Mouse (Mus musculus) kidney, postnatal 36 days (tissue): Measurements from ENCODE around the gene Tamm41.

Experiments
- DNase-seq, 2 experiments: peaks; one replicate each; pipeline ENCODE4 v3.0.0; 2021 to 2022; ENCODE audit warnings: mixed read lengths in 2 of 2

The Tamm41 gene

DNA sequence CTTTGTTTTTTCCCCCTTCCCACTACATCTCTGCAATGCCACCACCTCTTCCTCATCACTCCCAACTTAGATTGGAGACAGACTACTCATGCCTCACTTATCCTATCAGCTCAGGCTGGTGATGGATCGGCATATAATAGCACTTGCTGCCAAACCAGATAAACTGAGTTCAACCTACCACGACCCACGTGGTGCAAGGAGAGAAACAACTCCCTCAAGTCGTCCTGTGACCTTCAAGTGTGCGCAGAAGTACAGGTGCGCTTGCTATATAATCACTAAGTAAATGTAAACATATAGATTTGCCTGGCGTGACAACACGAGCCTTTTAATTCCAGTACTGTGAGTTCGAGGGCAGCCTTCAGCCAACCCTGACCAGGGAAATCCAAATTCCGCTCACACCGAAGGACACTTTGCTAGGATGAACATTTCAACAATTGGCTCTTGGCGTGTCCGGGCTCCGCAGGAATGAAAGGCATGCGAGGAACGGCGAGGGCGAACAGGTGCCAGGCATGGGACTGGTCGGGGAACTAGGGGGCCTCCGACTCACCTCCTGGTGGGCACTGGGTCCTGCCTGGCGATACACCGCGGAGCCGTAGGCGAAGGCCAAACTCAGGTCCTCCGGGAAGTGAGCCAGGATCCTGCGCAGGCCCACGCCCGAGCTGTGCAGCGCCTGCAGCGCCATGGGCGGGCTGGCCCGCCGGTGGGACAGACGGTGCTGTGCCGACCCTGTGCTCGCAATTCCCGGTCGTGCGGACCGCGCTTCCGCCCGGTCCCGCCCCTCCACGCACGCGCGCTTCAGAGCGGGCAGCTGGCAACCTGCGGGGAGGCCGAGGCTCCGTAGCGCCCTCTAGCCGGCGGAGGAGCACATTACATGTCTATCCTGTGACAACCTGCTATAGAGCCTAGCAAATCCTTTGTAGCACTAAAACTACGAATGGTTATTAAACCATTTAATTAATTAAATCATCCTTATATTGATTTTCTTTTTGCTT is at the start of gene Tamm41:
Tamm41 (minus strand) TSS at position 774 of the 992 bp plus-strand sequence.
- DNase-seq: peak; percentile 85 to 95

DNA sequence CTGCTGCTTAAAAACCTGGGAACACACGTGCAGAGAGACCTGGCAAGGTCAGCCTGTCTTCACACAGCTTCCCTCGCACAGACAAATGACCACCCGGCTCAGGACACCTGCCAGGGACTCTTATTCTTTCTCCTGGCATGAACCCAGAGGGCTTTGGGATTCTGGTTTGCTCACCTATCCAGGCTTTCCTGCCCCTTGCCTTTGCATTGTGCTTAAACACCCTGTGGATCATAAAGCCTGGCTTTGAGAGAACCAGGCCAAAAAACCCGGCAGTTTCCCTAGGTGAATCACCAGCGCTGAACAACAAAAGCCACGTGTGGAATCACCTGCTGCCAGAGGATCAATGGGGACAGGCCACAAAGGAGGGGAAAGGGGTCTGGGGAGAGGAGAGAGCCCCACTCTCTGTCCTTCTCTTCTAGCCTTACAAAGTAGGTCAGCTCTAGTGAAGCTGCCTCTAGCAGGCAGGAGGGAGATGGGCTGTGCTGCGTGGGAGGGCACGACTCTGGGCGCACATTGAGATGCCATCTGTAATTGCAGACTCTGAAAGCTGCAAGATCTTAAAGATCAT is 47.7 kb upstream of the Tamm41 start:
- DNase-seq: no peak

DNA sequence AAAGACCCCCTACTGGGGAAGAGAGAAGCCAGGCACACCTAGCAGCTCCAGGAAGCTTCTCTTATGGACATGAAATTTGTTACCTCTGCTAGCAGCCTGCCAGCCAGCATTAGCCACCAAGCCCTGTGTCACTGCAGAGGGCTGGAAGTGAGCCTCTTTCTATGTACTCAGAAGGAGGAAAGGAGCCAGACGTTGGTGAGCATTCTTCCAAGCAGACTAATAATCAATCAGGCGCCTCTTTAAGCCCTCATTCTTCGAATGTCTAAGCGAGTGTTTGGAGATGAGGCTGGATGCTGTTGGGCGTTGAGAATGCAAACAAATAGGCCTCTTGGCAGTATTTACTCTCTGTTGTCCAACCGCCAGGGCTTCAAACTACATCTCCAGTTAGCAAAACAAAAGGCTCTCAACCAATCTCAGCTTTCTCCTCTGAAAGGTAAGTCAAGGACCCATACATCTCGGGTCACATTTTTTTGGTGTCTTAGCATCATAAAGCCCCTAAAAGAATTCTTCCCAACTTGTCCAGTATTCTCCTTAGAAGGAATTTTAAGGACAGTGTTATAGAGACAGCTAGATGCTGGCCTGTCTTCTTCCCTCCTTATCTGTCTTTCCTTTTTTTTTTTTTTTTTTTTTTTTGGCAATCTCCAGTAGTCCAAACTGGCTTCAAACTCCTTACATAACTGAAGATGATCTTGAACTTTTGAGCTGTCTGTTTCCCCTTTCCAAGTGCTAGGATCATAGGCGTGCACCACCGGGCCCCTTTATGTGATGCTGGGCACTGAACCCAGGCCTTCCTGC is 39.3 kb upstream of the Tamm41 start:
- DNase-seq: no peak

DNA sequence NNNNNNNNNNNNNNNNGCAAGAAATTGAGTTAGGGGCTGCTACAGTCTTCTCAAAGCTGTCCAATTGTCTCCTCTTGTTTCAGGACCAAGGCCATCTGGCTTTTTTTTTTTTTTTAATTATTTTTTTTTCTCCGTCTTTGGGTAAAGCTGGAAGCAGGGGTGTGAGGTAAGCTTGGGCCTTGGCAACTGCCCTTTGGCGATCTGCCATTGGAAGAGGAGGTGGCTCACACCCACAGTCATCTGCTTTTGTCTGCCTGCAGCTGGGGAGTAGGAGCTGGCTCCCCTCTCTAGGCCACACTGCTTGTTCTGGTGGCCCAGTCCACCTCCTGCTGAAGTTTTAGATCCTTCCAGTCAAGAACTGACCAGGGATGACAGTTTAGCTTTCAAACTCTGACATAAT is 34.3 kb upstream of the Tamm41 start:
- no peak for DNase-seq

DNA sequence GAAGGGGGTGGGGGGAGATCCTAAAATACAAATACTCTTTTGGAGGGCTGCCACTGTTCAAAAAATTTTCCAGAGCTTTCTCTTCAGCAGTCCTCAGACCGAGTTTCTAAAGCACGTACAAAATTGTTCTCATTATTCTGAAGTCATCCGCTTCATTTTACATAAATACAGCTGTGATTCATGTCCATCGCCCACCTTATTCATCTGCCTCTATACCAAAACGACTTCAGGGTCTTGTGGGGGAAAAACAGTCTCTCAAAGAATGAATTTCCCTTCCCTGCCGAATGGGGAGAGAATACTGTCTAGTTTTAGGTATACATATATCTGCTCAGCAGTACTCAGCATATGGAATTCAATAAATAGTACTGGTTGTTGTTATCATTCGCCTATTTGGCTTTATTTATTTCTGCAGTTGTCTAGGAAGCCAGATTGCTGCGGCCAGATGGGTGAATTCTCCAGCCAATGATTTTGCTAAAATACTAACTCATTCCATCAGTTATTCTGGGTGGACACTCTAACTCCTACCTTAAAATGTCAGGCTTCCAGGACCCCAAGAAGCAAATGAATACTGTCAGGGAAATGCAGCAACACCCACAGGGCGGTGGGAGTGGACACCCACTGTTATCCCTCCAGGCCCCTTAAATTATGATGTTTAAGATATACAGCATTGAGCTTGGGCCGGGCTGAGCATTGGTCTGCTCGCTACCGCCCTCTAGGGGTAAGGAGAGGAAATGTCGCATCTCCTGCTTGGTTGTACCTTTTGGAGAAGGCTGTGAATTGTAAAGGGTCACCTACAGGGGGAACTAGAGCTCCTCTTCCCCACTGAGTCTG is 27.9 kb upstream of the Tamm41 start:
- peak; percentile 25 to 63 for DNase-seq

DNA sequence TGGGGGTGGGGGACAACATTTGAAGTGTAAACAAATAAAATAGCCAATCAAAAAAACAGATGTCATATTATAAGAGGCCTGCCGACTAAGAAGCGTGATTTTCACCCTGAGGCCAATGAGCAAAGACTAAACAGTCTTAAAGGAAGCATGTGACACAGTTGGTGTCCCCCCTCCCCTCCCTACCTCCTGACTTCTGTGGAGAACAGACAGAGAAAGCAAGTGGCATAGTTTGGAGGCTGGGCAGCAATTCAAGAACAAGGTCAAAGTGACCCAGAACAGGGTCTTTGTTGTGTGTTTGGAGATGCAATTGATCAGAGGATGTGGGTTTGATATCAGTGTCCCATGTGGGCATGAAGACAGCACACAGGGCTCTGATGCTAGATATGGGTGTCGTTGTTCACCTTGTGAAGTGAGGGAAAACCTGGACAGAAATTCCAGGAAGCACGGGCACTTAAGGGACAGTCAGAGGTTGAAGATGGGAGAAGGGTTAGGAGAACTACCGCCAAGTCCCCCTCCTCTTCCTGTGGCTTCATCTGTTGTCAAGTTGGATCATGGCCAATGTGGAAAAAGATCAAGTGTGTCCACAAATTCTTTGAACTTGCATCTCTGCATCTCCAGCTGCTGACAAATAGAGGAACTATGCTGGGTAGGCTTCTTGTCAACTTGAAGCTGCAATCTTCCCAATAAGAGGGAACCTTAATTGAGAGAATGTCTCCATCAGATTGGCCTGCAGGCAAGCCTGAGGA is 25.1 kb upstream of the Tamm41 start:
- DNase-seq: no peak

DNA sequence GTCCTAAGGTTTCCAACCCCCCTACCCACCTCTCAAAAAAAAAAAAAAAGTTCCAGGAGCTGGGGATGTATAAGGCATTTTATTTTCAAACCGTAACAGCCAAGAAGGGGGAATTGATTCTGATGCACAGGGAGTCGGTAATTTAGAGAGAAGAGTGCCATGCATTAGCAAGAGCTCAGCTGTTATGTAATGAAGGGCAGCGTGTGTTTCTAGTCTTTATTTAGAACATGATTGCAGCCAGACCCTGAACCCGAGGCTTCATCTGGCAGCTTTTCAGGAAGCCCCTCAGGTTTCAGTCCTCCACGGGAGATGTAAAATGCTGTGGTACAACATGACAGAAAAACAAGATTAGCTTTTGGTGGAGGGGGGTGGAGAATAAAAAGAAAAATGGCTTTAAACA is 21.6 kb upstream of the Tamm41 start:
- no peak for DNase-seq

DNA sequence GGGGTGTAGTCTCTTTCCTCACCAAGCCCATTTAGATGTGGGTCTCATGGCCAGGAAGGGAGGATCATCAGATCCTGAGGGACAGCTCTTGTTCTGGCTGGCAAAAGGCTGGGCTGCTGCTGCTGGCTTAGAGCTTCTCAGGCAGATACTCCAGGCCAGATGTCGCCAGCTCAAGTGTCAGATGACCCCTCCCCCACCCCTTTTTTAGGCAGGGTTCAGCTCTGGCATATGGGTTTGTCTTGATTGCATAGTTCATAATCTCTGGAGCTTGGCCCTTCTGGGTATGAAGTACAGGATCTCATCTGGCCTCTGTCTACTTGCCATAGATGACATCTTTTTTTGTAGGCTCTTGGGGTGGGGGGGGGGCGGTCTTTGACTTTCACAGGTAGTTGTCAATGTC is 19.0 kb upstream of the Tamm41 start:
- DNase-seq: no peak

DNA sequence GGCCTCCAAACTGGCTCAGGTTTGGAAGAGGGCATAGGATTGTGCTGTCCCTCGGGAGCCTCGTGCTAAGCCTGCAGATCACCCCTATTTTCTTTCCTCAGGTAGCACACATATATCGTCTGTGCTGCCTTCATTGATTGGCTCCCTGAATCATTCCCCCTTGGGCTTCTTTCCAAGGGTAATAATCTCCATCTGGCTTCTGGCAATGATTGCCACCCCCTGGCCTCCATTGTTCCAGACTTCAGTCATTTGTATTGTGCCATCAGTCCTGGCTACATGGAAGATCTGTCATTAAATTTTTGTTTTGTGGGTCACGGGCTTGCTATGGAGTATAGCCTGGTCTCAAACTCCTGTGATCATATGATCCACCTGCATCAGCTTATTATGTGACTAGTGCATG is 17.8 kb upstream of the Tamm41 start:
- DNase-seq: no peak

DNA sequence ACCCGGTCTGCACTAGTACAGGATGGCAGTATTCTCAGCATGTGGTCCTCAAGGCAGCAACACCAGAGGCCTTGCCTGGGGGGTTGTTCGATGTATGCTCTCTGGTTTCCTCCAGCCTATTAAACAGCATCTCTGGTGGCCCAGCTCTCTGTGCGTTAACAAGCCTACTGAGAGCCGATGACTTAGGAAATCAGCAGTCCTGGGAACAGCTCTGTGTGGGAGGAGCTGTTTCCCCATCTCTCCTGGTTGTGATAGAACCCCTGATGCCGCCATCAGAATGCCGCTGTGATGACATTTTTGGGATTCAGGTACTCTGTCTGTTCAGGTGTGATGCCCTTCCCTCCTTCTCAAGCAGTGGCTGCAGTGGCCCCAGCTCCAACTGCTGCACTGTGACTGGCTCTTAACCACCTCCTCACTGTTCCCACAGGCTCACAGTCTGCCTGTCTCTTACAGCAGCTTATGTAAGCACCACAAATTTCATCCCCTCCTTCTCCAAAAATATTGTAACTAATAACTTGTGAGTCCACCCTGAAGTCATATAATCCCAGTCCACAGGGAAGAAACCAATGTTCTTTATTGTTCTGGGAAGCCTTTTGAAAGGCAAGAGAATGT is 14.0 kb upstream of the Tamm41 start:
- DNase-seq: no peak

DNA sequence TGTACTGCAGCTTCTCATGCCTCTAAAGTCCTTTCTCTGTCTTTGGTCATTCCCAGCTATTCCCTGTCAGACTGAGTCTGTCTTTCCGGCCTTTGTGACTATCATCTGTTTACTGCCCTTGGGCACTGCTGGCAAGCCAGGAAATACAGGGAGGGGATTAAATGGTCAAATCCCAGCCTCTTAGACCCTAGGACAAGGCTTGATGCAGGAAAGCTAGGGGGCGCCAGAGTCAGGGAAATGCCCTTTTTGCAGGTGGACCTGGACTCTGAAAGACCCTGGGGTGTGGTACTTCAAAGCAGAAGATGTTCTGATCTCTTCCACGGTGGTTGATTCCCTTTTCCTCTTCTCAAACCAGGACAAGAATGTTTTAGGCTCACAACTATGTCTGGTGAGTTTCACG is 11.3 kb upstream of the Tamm41 start:
- peak in 1 of 2 experiments; percentile 63 for DNase-seq

DNA sequence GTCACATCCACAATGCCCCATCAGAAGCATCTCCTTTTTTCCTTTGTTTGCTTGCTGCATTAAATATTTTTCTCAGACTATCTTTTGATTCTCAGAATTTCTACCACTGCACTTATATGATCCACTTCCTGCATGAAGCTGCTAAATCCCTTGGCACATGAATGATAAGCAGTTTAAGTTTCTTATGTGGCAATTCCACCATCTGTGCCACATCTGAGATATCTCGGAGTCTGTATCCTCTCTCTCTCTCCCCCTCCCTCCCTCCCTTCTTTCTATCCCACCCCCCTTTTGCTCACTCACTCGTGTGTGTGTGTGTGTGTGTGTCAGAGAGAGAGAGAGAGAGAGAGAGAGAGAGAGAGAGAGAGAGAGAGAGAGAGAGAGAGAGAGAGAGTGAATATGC is 10.1 kb upstream of the Tamm41 start:
- no peak for DNase-seq

DNA sequence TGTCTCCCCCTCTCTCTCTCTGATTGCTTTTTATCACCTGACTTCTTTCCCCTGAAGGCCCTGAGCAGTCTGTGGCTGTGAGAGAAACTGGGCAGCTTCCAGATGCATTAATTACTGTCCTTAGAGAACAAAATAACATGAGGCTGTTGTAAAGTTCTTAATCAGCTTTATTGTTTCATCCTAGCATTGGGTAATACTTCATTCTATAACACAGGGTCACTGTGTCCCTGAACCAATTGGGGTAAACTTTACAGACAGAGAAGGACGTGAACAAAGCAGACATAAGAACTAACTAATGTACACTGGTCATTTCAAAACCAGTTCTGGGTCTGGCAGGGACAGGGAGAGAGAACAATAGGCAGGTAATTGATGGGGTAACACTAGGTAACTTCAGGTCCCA is 8.4 kb upstream of the Tamm41 start:
- DNase-seq: no peak

DNA sequence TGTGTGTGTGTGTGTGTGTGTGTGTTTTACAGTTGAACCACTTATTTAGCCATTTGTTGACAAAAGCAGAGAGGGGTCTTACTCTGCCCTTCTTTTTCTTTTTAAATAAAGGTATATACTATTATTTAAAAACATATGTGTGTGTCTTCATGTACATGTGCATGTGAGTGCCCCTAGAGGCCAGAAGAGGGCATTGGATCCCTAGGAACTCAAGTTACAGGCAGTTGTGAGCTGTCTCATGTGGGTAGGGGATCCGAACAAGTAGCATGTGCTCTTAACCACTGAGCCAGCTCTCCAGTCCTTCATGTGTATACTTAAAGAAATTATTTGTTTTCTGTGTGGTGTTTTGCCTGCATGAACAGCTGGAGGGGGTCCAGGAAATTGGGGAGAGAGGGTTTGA is 7.0 kb upstream of the Tamm41 start:
- peak in 1 of 2 experiments; percentile 33 for DNase-seq

DNA sequence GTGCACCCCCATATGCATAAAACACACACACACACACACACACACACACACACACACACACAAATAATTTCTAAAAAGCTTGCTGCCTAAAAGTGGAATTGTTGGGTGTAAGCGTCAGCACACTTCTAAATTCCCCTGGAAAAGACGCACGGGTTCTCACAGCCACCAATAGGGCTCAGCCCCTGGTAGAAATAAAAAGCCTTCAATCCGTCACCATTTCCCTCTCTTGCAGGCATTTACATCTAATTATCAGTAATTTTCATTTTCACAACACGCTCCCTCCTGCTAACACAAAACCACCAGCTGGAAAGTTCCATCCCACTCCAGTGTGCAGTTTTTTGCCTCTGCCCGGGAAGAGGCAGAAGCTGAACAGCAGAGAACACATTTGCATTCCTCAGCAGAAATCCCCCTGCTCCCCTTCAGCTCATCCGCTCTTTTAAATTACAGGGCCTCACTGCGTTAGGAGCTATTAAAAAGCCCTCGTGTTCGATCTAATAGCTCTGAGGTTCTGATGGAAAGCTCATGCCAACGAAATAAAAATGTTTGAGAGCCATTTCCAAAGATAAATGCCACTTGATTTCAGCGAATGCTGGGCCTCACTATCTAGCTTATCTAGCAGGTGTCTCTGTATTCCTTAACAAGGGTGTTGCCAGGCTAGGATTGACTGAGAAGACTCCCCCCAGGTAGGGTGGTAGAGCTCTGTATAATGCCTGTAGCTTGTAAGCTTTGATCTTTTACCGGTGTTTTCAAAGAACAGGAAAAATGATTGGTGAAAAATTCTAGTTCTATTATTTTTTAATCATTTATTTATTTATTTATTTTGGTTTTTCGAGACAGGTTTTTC is 6.2 kb upstream of the Tamm41 start:
- no peak for DNase-seq

DNA sequence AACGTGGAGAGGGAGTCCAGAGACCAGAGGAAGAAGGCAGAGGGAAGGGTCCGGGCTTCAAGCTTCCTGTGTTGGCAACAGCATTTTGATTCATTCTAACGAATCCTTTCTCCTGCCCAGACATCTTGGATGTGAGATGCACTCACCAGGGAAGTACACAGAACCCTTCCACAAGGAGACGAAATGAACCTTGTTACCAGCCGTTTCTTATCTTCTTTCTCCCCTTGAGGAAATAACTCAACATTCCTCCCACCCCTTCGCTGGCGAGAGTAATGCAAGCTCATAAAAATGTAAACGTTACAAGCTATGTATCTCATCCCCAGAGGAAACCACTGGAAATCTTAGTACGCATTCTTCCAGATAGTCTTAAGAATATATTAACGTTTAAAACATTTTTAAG is 4.9 kb upstream of the Tamm41 start:
- DNase-seq: no peak

DNA sequence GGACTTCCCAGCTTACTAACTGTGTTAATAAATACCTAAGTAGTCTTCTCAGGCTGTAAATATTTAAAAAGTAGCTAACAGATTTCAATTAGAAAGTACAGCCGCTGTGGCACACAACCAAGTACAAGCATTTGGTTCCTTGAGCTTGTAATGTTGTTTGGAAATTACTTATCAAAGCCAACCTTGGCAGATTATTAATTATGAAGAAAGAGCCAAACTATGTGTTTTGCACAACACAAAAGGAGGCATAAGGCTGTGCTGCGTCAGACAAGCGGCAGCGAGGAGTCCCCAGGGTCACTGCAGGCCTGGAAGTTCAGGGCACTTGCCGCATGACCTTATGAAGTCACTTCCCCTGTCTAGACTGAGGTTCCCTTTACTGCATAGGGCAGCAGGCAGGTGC is 4.2 kb downstream of the Tamm41 start:
- peak; percentile 57 to 72 for DNase-seq

DNA sequence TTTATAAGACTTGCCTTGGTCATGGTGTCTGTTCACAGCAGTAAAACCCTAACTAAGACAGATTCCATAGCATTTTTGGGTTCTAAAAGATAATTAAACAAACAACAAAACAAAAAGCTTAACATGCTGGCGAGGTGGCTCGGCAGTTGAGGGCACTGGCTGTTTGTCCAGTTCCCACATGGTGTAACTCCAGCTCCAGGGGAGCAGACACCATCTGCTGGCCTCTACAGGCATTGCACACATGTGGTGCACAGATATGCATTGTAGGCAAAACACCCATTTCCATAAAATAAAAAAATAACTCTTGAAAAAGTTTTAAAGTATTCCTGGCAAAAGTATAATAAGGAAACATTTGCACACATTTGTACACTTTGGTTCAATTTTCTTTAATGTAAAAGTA is 7.6 kb downstream of the Tamm41 start:
- peak in 1 of 2 experiments; percentile 44 for DNase-seq

DNA sequence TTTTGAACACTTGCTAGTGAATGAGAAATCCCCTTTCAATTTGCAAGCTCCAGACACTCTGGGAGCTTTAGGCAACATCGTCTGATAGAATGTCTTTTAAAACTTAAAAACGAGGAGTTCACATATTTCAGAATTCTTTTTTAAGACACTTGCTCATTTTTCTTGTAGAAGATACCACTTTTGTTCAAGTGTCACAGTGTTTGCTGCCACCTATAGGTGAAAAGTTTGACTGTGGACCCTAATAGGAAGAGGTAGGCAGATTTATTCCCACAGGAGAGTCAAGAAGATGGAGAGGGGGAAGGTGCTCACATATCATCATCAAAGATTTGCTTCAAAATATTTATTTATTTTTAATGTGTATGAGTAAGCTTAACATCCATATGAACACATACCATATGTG is 8.4 kb downstream of the Tamm41 start:
- DNase-seq: peak; percentile 58 to 60

DNA sequence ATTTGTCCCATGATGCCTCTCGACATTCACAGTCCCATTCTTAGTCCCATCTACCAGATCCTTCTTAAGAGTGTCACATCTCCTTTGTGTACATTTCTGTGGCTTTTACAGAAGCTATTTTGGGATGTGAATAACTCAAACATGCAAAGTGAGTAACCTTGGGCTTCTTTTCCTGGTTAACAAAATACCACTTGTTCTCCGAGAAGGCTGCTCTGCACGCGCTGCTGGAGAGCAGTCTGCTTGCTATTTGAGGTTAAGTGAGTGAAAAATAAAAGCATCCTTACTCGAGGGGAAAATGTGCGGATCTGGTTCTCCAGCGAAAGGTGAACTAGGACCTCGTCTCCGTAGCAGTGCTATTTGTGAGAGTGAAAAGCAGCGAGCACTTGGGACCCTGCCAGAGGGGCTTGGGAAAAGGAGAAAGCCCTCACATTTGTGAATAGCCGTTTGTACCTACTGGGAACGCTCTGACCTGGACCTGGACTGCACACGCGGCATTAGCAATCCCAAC is 10.1 kb downstream of the Tamm41 start:
- no peak for DNase-seq
